Mouse (Mus musculus) inflammation-experienced regulatory T-cells (primary cell): ENCODE results near the gene Mapk8. TPM values are rescaled to one million over a fixed set of nuclear protein-coding genes. Genes with fewer than 3 reads are reported as not detected.

ENCODE experiments used
- polyA plus RNA-seq, 2 experiments: library from polyadenylated mRNA; unstranded; fragments of 100-300 nt; shearing (Covaris generic); gene quantifications; one replicate each; pipeline ENCODE4 v1.2.1; 2017

The Mapk8 gene
- polyA plus RNA-seq: 1 to 10 TPM; 6.1 to 7.9 TPM

GRCm38 (mm10) chr14:33447027-33447569, at the start of gene Mapk8:
Mapk8 (minus strand) TSS chr14:33447158.

GRCm38 (mm10) chr14:33471331-33471730, 24.4 kb upstream of the Mapk8 start, which contains the start of gene Frmpd2:
Frmpd2 (plus strand) TSS chr14:33471696.

Other genes with a start within 250 kb of the Mapk8 start
- gene Arhgap22, start 233.1 kb downstream of the Mapk8 start, polyA plus RNA-seq: 1 to 10 TPM; 2.2 to 2.7 TPM
- gene Frmpd2, start 24.5 kb upstream of the Mapk8 start, polyA plus RNA-seq: 1 to 10 TPM in 1 of 2 experiments, under 1 TPM in 1; 0.28 to 1.4 TPM
- not detected for gene Ptpn20, start 142.0 kb upstream of the Mapk8 start, polyA plus RNA-seq